Mouse (Mus musculus) kidney, postnatal 10 days (tissue): ENCODE data around the gene Tpo.

Experiments
- DNase-seq: peaks from one replicate; pipeline ENCODE4 v3.0.0; 2021; ENCODE audit warnings: mixed read lengths

The Tpo gene

DNA sequence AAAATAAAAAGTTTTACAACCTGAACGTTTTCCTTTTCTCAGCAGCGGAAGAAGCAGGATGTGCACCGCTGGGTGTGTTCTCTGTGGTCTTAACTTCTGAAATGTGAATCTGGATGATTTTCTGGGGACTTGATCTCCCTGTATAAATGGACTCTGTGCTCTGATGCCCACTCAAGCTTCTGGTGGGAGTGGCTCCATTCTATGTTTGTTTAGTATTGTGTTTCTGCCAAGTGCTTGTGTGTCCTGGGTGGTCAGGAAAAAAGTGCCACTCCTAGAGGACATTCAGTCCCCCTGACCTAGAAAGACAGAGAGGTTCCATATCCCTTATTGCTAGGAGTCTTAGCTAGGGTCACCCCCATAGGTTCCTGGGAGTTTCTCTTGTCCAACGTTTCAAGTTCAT is at the start of gene Tpo:
Gene Tpo (minus strand): TSS at position 101 of the 400 bp plus-strand sequence.
- DNase-seq: no peak

DNA sequence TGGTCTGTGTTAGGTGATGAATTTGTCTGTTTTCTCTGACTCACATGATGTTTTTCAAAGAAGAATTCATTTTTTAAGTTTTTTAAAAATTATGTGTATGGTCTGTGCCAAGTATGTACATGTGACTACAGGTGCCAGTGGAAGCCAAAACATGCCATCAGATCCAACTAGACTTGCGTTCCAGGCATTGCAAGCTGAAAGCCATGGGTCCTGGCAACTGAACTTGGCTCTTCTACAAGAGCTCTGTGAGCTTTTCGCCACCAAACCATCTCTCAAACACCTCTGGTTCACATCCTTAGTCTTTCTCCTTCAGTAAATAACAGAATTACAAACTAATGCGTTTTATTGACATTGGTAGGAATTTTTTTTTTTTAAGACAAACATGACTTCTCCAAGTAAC is 49.3 kb upstream of the Tpo start:
- DNase-seq: no peak

DNA sequence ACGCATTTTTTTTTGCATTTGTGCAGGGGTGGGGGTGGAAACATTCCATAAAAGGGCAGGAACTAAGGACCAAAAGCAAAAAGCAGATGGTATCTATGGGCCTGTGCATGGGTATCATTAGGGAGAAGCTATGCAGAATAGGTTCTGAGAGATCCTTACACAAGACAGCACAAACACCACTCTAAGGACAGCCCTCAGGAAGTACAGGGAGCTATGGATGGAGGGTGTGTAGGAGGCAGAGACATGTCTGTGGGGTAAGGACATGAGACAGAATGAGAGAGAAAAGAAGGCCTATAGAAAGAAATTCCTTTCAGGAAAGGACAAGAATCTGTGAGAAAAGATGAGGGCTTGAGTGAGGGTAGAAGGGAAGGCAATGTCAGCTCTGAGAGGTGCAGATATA is 47.2 kb upstream of the Tpo start:
- DNase-seq: no peak

- no peak for DNase-seq
Observed at GRCm38 (mm10) chr12:30177966-30178365, 45.5 kb upstream of the Tpo start.

GRCm38 (mm10) chr12:30177529-30177928 is 45.1 kb upstream of the Tpo start:
- DNase-seq: no peak

DNA sequence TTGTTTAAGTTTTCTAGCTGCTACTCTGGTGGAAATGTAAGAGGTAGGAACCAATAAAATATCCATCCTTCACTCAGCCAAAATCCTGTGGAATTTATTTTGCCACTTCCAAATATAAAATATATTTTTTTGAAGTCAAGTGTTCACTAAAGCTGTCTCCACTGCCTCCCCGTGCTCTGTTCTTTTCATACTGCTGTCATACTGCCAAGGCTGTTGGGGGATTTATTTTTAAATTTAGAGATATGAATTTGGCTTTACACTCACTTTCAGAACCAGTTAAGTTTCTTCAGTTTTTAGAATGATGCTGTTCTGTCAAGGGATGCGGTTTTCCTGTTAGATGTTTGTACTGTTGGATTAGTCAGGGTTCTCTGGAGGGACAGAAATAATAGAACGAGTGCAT is 36.1 kb upstream of the Tpo start:
- DNase-seq: no peak

DNA sequence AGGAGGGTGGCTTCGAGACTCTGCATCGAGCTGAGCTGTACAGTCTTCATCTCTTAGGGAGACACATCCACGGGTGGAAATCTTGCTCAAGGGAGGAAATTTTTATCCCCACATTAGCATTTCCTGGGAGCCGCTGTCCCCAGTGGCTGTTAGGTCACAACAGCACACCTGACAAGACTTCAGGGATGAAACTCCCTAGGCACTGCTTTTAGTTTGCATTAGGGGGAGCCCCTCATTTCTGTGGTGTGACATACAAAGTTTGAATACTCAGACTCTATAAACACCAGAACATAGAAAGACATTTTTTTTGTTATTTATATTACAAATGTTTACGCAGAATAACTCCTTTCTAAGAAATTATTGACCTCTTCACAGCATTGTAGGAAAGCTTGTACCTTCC is 32.1 kb upstream of the Tpo start:
- no peak for DNase-seq

GRCm38 (mm10) chr12:30164005-30164404 is 31.6 kb upstream of the Tpo start:
- DNase-seq: no peak

DNA sequence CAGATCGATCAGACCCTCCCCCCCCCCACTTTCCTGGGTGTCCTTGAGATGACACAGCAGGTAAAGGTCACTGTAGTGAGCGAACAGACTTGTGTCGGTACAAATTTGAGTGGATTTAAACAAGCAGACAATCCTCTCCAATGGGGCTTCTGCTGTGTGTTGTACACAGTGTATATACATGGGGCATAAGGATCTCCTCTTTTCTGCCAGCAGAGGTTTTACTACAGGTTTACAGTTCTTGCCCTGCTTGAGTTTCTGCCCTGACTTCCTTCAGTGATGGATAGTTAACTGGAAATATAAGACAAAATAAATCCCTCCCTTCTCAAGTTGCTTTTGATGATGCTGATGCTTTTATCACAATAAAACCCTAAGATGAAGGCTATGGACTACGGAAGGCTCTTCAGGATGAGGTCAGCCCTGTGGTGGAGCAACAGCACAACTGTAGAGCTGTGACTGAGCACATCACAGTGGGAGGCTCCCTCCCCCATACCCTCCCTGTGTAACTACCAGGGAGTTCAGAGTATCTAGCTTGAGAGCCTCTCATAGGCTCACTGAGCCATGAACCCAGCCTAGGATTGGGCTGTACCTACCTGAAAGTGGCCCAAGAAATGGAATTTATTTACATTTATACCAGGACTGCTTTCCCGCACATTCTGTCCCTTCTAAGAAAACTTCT is 29.4 kb upstream of the Tpo start:
- DNase-seq: no peak

DNA sequence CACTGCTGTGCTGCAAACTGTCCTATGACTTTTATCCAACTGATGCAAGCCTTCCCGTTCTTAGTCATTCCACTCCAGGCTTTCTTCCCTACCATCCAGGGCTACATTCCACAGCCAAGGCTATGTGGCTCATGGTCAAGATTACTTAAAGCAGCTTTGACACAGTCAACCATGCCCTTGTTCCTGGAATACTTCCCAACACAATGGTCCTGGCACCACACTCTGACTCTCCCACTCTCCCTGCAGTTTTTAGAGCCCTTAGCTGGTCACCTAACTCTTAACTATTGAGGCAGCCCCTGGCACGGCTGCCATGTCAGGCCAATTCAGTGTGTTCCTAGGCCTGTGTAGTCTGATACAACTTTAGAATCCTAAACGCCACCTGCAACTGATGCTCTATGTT is 28.1 kb upstream of the Tpo start:
- DNase-seq: peak; percentile 41

DNA sequence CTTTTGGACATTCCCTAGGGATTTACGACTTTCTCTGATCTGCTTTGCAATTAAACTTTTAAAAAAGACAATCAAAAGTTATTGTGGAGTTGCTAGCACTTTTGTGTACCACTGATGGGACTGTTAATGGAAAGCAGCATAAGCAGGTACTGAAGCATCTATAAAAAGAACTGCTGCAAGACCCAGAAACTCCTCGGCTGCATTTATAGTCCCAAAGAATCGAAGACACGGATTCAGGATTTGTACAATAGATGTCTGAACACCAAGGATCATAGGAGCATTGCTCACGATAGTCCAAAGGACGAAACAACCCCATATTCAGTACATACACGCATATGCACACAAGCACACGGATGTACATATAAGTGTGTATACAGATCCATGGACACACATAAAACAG is 27.4 kb upstream of the Tpo start:
- DNase-seq: no peak

- DNase-seq: no peak
Observed at GRCm38 (mm10) chr12:30154079-30154673, 21.8 kb upstream of the Tpo start.

DNA sequence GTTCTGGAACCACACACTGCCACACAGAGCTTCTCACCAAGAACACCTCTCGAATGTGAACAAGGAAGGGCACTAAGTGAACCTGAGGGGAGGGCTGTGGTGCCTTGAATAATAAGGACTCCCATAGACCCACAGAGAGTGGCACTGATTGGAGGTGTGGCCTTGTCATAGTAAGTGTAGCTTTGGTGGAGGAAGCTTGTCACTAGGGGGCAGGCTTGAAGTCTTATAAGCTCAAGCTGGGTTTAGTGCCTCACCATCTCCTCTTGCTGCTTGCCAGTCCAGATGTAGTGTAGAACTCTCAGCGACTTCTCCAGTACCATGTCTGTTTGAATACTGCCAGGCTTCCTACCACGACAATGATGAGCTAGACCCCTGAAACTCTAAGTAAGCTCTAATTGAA is 9.7 kb upstream of the Tpo start:
- DNase-seq: peak; percentile 50

- DNase-seq: no peak
Observed at GRCm38 (mm10) chr12:30129411-30129716, 3.1 kb downstream of the Tpo start.

- DNase-seq: peak; percentile 82
Observed at GRCm38 (mm10) chr12:30128561-30129410, 3.6 kb downstream of the Tpo start.

- no peak for DNase-seq
Observed at GRCm38 (mm10) chr12:30122347-30122746, 10.1 kb downstream of the Tpo start.

- no peak for DNase-seq
Observed at GRCm38 (mm10) chr12:30112271-30112670, 20.2 kb downstream of the Tpo start.

GRCm38 (mm10) chr12:30109646-30110605 is 22.5 kb downstream of the Tpo start:
- DNase-seq: no peak

DNA sequence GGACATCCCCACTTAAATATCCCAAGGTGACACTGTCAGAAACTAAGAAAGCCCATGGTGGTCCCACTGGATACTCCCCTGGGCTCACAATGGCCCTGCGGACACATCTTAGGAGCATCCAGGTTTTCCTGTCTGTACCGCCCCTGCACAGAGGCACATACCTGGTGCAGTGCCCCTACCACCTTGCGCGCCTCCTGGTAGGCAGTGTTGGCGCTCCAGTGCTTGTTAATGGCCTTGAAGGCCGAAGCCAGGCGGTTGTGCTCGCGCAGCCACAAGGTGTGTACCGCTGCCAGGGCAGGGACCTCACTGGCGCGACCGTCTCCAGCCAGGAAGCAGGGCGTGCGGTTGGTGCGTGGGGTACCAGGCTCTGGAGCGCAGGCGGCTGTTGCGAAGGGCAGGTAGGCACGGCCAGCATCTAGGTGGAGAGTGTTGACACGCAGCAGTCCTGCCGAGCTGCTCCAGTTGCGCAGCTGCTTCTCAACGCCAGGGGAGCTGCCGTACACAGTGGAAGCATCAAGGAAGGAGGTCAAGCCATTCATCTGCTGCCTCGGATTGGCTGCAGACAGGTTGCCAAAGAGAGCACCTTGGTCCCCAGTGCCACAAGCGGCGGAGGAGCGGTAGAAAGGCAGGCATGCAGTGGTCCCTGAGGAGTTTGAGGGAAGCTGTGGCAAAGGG is 29.4 kb downstream of the Tpo start:
- peak; percentile 19 for DNase-seq

GRCm38 (mm10) chr12:30092081-30092480 is 40.3 kb downstream of the Tpo start:
- DNase-seq: no peak

DNA sequence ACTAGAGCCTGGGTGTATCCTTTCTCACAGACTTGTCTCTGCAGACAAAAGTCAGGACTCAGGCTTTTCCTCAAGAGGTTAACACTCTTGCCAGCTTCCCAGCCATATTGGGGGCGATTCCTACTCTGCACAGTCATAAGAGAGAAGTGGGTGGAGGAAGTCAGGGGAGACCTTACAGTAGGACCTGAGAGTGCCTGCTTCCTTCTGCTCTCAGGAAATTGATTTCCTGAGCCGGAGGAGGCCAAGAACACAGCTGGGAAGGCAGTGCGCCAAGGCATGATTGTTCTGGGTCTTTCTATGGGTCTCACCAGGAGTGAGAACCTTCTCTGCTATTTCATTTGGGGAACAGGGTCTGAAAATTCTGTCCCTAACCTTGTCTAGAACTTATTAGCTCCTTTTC is 48.5 kb downstream of the Tpo start:
- peak; percentile 38 for DNase-seq

GRCm38 (mm10) chr12:30077056-30077455 is 55.4 kb downstream of the Tpo start:
- no peak for DNase-seq
